ENCODE assay signal across 9 mouse cellular contexts in genomic region chr4:95008175-95009057, GRCm38 (mm10). TPM values are rescaled to one million over a fixed set of nuclear protein-coding genes. Genes with fewer than 3 reads are reported as not detected.
DNase-seq lines count a peak whose midpoint lies in the region; ATAC-seq and TF ChIP-seq lines count a peak whose summit lies in the region.
"Had no signal": no experiment of that assay in that cellular context is flagged by ENCODE, and none has a peak within 500 bp of the region (broad histone marks: within the 10 kb centered on the region; RNA-seq: fewer than 3 reads in every experiment).

No protein-coding gene starts in this region.

- peak; percentile 93 for TF ChIP-seq CTCF in liver, postnatal 0 days (IDR thresholded peaks at IDR 0.05; ENCODE audit: low read depth)

- H3K9me3 ChIP-seq in embryonic facial prominence, embryonic 12.5 days = no peaks in the 10 kb centered on the region
- H3K9me3 ChIP-seq in liver, postnatal 0 days (ENCODE audit: low read length) = no peaks in the 10 kb centered on the region
- no peaks in the 10 kb centered on the region for H3K9me3 ChIP-seq in neural tube, embryonic 13.5 days

- H3K36me3 ChIP-seq in embryonic facial prominence, embryonic 12.5 days = no peaks in the 10 kb centered on the region
- no peaks in the 10 kb centered on the region for H3K36me3 ChIP-seq in liver, postnatal 0 days (replicated peaks; ENCODE audit: insufficient read depth, low read length)
- no peaks in the 10 kb centered on the region for H3K36me3 ChIP-seq in neural tube, embryonic 13.5 days

- TF ChIP-seq EP300 in liver, postnatal 0 days (IDR thresholded peaks at IDR 0.05; ENCODE audit: low read depth) = no peak

- H3K27ac ChIP-seq in embryonic facial prominence, embryonic 12.5 days = no peak overlapping the region
- no peak overlapping the region for H3K27ac ChIP-seq in liver, postnatal 0 days (ENCODE audit: low read depth)
- no peak overlapping the region for H3K27ac ChIP-seq in neural tube, embryonic 13.5 days (replicated peaks)

- 0 out of 2 replicates have a peak overlapping the region, but pooled peaks have one; percentile 11 for H3K4me2 ChIP-seq in embryonic facial prominence, embryonic 12.5 days (replicated peaks)
- H3K4me2 ChIP-seq in liver, postnatal 0 days (ENCODE audit: low read depth, low read length) = no peak overlapping the region
- H3K4me2 ChIP-seq in neural tube, embryonic 13.5 days = no peak overlapping the region

- H3K27me3 ChIP-seq in embryonic facial prominence, embryonic 12.5 days = no peaks in the 10 kb centered on the region
- H3K27me3 ChIP-seq in liver, postnatal 0 days (ENCODE audit: insufficient read depth, low read length) = no peaks in the 10 kb centered on the region
- no peaks in the 10 kb centered on the region for H3K27me3 ChIP-seq in neural tube, embryonic 13.5 days

- intact Hi-C loops in heart, postnatal 10 days (cut with DNase I) = loop anchor here (1.0 to 5.0 kb wide), 6 partner anchors 40 to 916 kb away; no protein-coding TSS in a partner anchor

- WGBS in embryonic facial prominence, embryonic 12.5 days = 42% methylated on average over 13 of the region's 13 CpGs
- WGBS in liver, postnatal 0 days (ENCODE audit: insufficient replicate concordance) = 38% methylated on average over 13 of the region's 13 CpGs
- WGBS in neural tube, embryonic 13.5 days = 44% methylated on average over 13 of the region's 13 CpGs

- 0 out of 2 replicates have a peak, but pooled peaks have one; percentile 28 for ATAC-seq in embryonic facial prominence, embryonic 12.5 days (ENCODE audit: insufficient number of reproducible peaks, insufficient read depth, low FRiP score, low TSS enrichment)
- 0 out of 2 replicates have a peak, but pooled peaks have one; percentile 29 for ATAC-seq in liver, postnatal 0 days
- peak; percentile 87 for ATAC-seq in neural tube, embryonic 13.5 days (ENCODE audit: low read depth)

- no peak overlapping the region for H3K9ac ChIP-seq in embryonic facial prominence, embryonic 12.5 days
- no peak overlapping the region for H3K9ac ChIP-seq in liver, postnatal 0 days (replicated peaks)
- no peak overlapping the region for H3K9ac ChIP-seq in neural tube, embryonic 13.5 days

- H3K4me3 ChIP-seq in embryonic facial prominence, embryonic 12.5 days = no peak overlapping the region
- no peak overlapping the region for H3K4me3 ChIP-seq in liver, postnatal 0 days (ENCODE audit: low read depth, low read length)
- no peak overlapping the region for H3K4me3 ChIP-seq in neural tube, embryonic 13.5 days
- H3K4me3 ChIP-seq: erythroblast, embryonic 14.5 days had no signal

- 0 out of 2 replicates have a peak, but pooled peaks cover 2% of the 10 kb centered on the region for H3K4me1 ChIP-seq in embryonic facial prominence, embryonic 12.5 days
- H3K4me1 ChIP-seq in liver, postnatal 0 days (ENCODE audit: insufficient read depth) = no peaks in the 10 kb centered on the region
- H3K4me1 ChIP-seq in neural tube, embryonic 13.5 days (replicated peaks) = no peaks in the 10 kb centered on the region; the same call in 1 of the 2 replicates

- peak; percentile 52 for DNase-seq in CD4-positive helper T cell, adult 2 months (ENCODE audit: low read depth, low spot score)
- DNase-seq in adrenal gland, postnatal 36 days = peak; percentile 76 to 86
- DNase-seq in heart, postnatal 10 days = peak; percentile 80 to 88
- DNase-seq in kidney, postnatal 25 days = peak; percentile 52 to 80
- DNase-seq in liver, postnatal 0 days = peak; percentile 69
- peak; percentile 17 for DNase-seq in testis, postnatal 14 days (ENCODE audit: low spot score)

RNA-seq across cellular contexts. Expression of gene Mysm1, which starts 29.5 kb away (rescaled TPM):
- 10 to 100 TPM; 21.5 to 29.8 TPM for total RNA-seq in adrenal gland, postnatal 36 days (2021)
- 35.8 and 38.4 TPM in 2 replicates for polyA plus RNA-seq in embryonic facial prominence, embryonic 12.5 days (2016; fragmentation: Nextera tagmentation; extraction: Ambion mirVana)
- total RNA-seq in heart, postnatal 10 days (2021) = 10 to 100 TPM; 13.4 to 15.7 TPM
- polyA plus RNA-seq in liver, postnatal 0 days (2015; fragmentation: Nextera tagmentation; extraction: Ambion mirVana) = 6.1 and 9.3 TPM in 2 replicates
- 27.7 and 29.2 TPM in 2 replicates for polyA plus RNA-seq in neural tube, embryonic 13.5 days (2015; fragmentation: Nextera tagmentation; extraction: Ambion mirVana)

RNA-seq across cellular contexts. Expression of gene Jun, which starts 43.6 kb away (rescaled TPM):
- total RNA-seq in adrenal gland, postnatal 36 days (2021) = 100 to 1,000 TPM; 145 to 309 TPM
- 112 and 118 TPM in 2 replicates for polyA plus RNA-seq in embryonic facial prominence, embryonic 12.5 days (2016; fragmentation: Nextera tagmentation; extraction: Ambion mirVana)
- 10 to 100 TPM; 58.9 to 65.6 TPM for total RNA-seq in heart, postnatal 10 days (2021)
- 5.7 and 6.4 TPM in 2 replicates for polyA plus RNA-seq in liver, postnatal 0 days (2015; fragmentation: Nextera tagmentation; extraction: Ambion mirVana)
- polyA plus RNA-seq in neural tube, embryonic 13.5 days (2015; fragmentation: Nextera tagmentation; extraction: Ambion mirVana) = 77.6 and 79.5 TPM in 2 replicates

Comparison
In these comparisons a context has a peak if more than half of its experiments do, and no peak if none do; other contexts are left out.
1. DNase-seq: peak in every context shown above with its lines; median percentile 84 in heart, postnatal 10 days; 81 in adrenal gland, postnatal 36 days; 69 in liver, postnatal 0 days; 66 in kidney, postnatal 25 days; 52 in CD4-positive helper T cell, adult 2 months; 17 in testis, postnatal 14 days.
2. ATAC-seq: peak in every context shown above with its lines; median percentile 87 in neural tube, embryonic 13.5 days; 29 in liver, postnatal 0 days; 28 in embryonic facial prominence, embryonic 12.5 days.
3. RNA of gene Jun, which starts 43.6 kb away (polyA plus RNA-seq): 112 to 118 TPM in embryonic facial prominence, embryonic 12.5 days and 77.6 to 79.5 TPM in neural tube, embryonic 13.5 days; 5.7 to 6.4 TPM in liver, postnatal 0 days; every median in the first group is over 10 times any median in the second.